Mouse (Mus musculus) embryonic facial prominence, embryonic 10.5 days (tissue): ENCODE results near the gene Dnajb12. TPM values are rescaled to one million over a fixed set of nuclear protein-coding genes. Genes with fewer than 3 reads are reported as not detected.
A peak's percentile ranks its signal among the peaks of the same experiment; 100 is the strongest.
"Not testable (repeated sequence)": the region's sequence is repeated elsewhere in the genome, so short reads cannot be mapped to it uniquely, and the experiment has no call there.

Source experiments
- DNase-seq: peaks from one replicate; pipeline ENCODE4 v3.0.0-alpha.2; 2017; ENCODE audit warnings: low spot score
- H3K27ac ChIP-seq: fragments of 300-500 bp; sonication (generic); replicated peaks from 2 replicates; pipeline ENCODE4 v1.5.1; 2016; ENCODE audit warnings: mild to moderate bottlenecking
- H3K27me3 ChIP-seq: fragments of 300-500 bp; sonication (generic); replicated peaks from 2 replicates; pipeline ENCODE4 v1.6.1; 2016; ENCODE audit warnings: low read depth, mild to moderate bottlenecking; ENCODE audit not compliant: poor library complexity, severe bottlenecking
- H3K36me3 ChIP-seq: fragments of 300-500 bp; sonication (generic); replicated peaks from 2 replicates; pipeline ENCODE4 v1.6.1; 2016; ENCODE audit warnings: mild to moderate bottlenecking, moderate library complexity
- H3K4me1 ChIP-seq: fragments of 300-500 bp; sonication (generic); 2 replicates; pipeline ENCODE4 v1.6.1; 2016
- H3K4me3 ChIP-seq: fragments of 300-500 bp; sonication (generic); 2 replicates; pipeline ENCODE4 v1.5.1; 2016; ENCODE audit warnings: mild to moderate bottlenecking, moderate library complexity
- H3K9me3 ChIP-seq: fragments of 300-500 bp; sonication (generic); 2 replicates; pipeline ENCODE4 v1.6.1; 2016; ENCODE audit warnings: mild to moderate bottlenecking
- WGBS: fragments of 180-500 bp; shearing (Covaris S2); methylation state at CpG from one replicate; pipeline ENCODE4 v1.1.7; 2016; 5-methylcytosine and 5-hydroxymethylcytosine counted together
- polyA plus RNA-seq: library from polyadenylated mRNA; unstranded; fragments of >200 nt; fragmentation: Nextera tagmentation; extraction: Ambion mirVana; gene quantifications from 2 replicates; pipeline ENCODE4 v1.2.1, GENCODE M21; 2016

Gene Dnajb12
- polyA plus RNA-seq, 1 experiment from 2014 or later, result 27.0 TPM

- H3K27ac ChIP-seq, result peak overlapping the region; percentile 1; the same call in 1 of the 2 replicates
- H3K4me1 ChIP-seq, result peaks cover 9% of the 10 kb centered on the region
- H3K9me3 ChIP-seq, result no peaks in the 10 kb centered on the region
- WGBS, result 35% methylated on average over 1 of the region's 1 CpGs
- no peaks in the 10 kb centered on the region for H3K36me3 ChIP-seq
- DNase-seq, result no peak
- H3K4me3 ChIP-seq, result no peak overlapping the region
- H3K27me3 ChIP-seq, result no peaks in the 10 kb centered on the region
Observed at GRCm38 (mm10) chr10:59875396-59875795, 4.0 kb upstream of the Dnajb12 start.

- H3K4me1 ChIP-seq, result peaks cover 16% of the 10 kb centered on the region
- not testable (repeated sequence) for H3K27ac ChIP-seq, H3K9me3 ChIP-seq, H3K27me3 ChIP-seq, DNase-seq, H3K36me3 ChIP-seq, H3K4me3 ChIP-seq
- WGBS, result 93% methylated on average over 4 of the region's 4 CpGs
Observed at GRCm38 (mm10) chr10:59876698-59877097, 2.7 kb upstream of the Dnajb12 start.

- peaks cover 16% of the 10 kb centered on the region for H3K4me1 ChIP-seq
- H3K9me3 ChIP-seq, result no peaks in the 10 kb centered on the region
- no peak overlapping the region for H3K4me3 ChIP-seq
- no peak overlapping the region for H3K27ac ChIP-seq
- no peaks in the 10 kb centered on the region for H3K27me3 ChIP-seq
- no peak for DNase-seq
- 76% methylated on average over 15 of the region's 15 CpGs for WGBS
- no peaks in the 10 kb centered on the region for H3K36me3 ChIP-seq
Observed at GRCm38 (mm10) chr10:59877421-59878117, 1.8 kb upstream of the Dnajb12 start.

- H3K27ac ChIP-seq, result peak overlapping the region; percentile 100
- H3K4me1 ChIP-seq, result peaks cover 16% of the 10 kb centered on the region
- H3K36me3 ChIP-seq, result peaks cover 11% of the 10 kb centered on the region; the same call in 1 of the 2 replicates
- 28% methylated on average over 5 of the region's 5 CpGs for WGBS
- peak overlapping the region; percentile 94 for H3K4me3 ChIP-seq
- H3K9me3 ChIP-seq, result no peaks in the 10 kb centered on the region
- no peak for DNase-seq
- H3K27me3 ChIP-seq, result no peaks in the 10 kb centered on the region
Observed at GRCm38 (mm10) chr10:59878823-59879222, 533 bp upstream of the Dnajb12 start.

GRCm38 (mm10) chr10:59880029-59880386 lies 652 bp downstream of the Dnajb12 start:
- 1% methylated on average over 13 of the region's 13 CpGs for WGBS
- no peaks in the 10 kb centered on the region for H3K27me3 ChIP-seq
- peak overlapping the region; percentile 100 for H3K27ac ChIP-seq
- H3K36me3 ChIP-seq, result peaks cover 23% of the 10 kb centered on the region
- peak overlapping the region; percentile 94 for H3K4me3 ChIP-seq
- no peaks in the 10 kb centered on the region for H3K9me3 ChIP-seq
- peaks cover 19% of the 10 kb centered on the region for H3K4me1 ChIP-seq
- DNase-seq, result no peak

- no peak overlapping the region for H3K27ac ChIP-seq
- peaks cover 17% of the 10 kb centered on the region for H3K4me1 ChIP-seq
- DNase-seq, result no peak
- peaks cover 31% of the 10 kb centered on the region for H3K36me3 ChIP-seq
- 85% methylated on average over 7 of the region's 7 CpGs for WGBS
- H3K4me3 ChIP-seq, result peak overlapping the region; percentile 94
- H3K27me3 ChIP-seq, result no peaks in the 10 kb centered on the region
- H3K9me3 ChIP-seq, result no peaks in the 10 kb centered on the region
Observed at GRCm38 (mm10) chr10:59880837-59881236, 1.5 kb downstream of the Dnajb12 start.

- H3K9me3 ChIP-seq, result no peaks in the 10 kb centered on the region
- 91% methylated on average over 10 of the region's 10 CpGs for WGBS
- no peak for DNase-seq
- H3K27me3 ChIP-seq, result no peaks in the 10 kb centered on the region
- no peak overlapping the region for H3K4me3 ChIP-seq
- peaks cover 36% of the 10 kb centered on the region for H3K36me3 ChIP-seq
- H3K27ac ChIP-seq, result no peak overlapping the region; the same call in 1 of the 2 replicates
- peaks cover 14% of the 10 kb centered on the region for H3K4me1 ChIP-seq
Observed at GRCm38 (mm10) chr10:59884327-59885173, 5.2 kb downstream of the Dnajb12 start.

- H3K4me1 ChIP-seq, result peaks cover 17% of the 10 kb centered on the region
- DNase-seq, result no peak
- no peak overlapping the region; the same call in 1 of the 2 replicates for H3K27ac ChIP-seq
Observed at GRCm38 (mm10) chr10:59885174-59886080, 6.1 kb downstream of the Dnajb12 start.

GRCm38 (mm10) chr10:59886081-59886466 lies 6.7 kb downstream of the Dnajb12 start:
- H3K4me3 ChIP-seq, result no peak overlapping the region
- 100% methylated on average over 1 of the region's 1 CpGs for WGBS
- no peak overlapping the region for H3K27ac ChIP-seq
- no peaks in the 10 kb centered on the region for H3K27me3 ChIP-seq
- DNase-seq, result no peak
- H3K4me1 ChIP-seq, result peaks cover 12% of the 10 kb centered on the region
- no peaks in the 10 kb centered on the region for H3K9me3 ChIP-seq
- peaks cover 50% of the 10 kb centered on the region for H3K36me3 ChIP-seq

More at GRCm38 (mm10) chr10:59885174-59886080, 6.1 kb downstream of the Dnajb12 start:
- Histone ChIP-seq H3K27me3 (no peaks in the 10 kb centered on the region), H3K9me3 (no peaks in the 10 kb centered on the region), H3K4me3 (no peak overlapping the region), H3K36me3 (peaks cover 43% of the 10 kb centered on the region)
- WGBS, result 90% methylated on average over 14 of the region's 14 CpGs

GRCm38 (mm10) chr10:59887432-59887831 lies 8.1 kb downstream of the Dnajb12 start:
- 88% methylated on average over 5 of the region's 5 CpGs for WGBS
- Histone ChIP-seq H3K27me3 (no peaks in the 10 kb centered on the region), H3K36me3 (peaks cover 63% of the 10 kb centered on the region), H3K9me3 (no peaks in the 10 kb centered on the region), H3K27ac (no peak overlapping the region), H3K4me3 (no peak overlapping the region), H3K4me1 (peaks cover 12% of the 10 kb centered on the region; the same call in 1 of the 2 replicates)
- no peak for DNase-seq

GRCm38 (mm10) chr10:59889339-59889738 lies 10.0 kb downstream of the Dnajb12 start:
- Histone ChIP-seq H3K27ac (no peak overlapping the region), H3K27me3 (no peaks in the 10 kb centered on the region), H3K9me3 (no peaks in the 10 kb centered on the region), H3K36me3 (peaks cover 66% of the 10 kb centered on the region), H3K4me1 (peaks cover 14% of the 10 kb centered on the region; the same call in 1 of the 2 replicates), H3K4me3 (no peak overlapping the region)
- no peak for DNase-seq
- 90% methylated on average over 7 of the region's 7 CpGs for WGBS
